Mouse (Mus musculus): ENCODE data around the gene Bicdl1. TPM values are rescaled to one million over a fixed set of nuclear protein-coding genes. Genes with fewer than 3 reads are reported as not detected.

The Bicdl1 gene
- total and polyA plus RNA-seq, 3 experiments = 4.6 to 10.4 (median 6.1) TPM

DNA sequence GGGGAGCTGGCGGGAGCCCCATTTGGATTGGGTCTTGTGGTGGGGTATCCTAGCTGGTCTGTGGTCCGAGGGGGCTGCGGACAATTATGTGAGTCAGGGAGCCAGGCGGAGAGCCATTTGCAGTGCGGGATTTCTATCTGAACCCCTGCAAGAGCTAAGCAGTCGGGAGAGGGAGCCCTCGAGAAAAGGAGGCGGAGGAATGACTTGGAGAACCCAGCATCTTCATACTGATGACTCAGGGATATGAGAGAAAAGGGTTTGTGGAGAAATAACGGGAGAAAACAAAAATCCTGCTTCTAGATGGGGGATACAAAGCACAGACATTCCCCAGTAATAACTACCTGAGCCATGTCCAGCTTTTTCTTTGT, 1.4 kb upstream of the Bicdl1 start:
- TF ChIP-seq CTCF (IDR thresholded peaks at IDR 0.05) (peak; percentile 30; the same call in 1 of the 2 replicates), POLR2A (IDR thresholded peaks at IDR 0.05; ENCODE audit: insufficient read depth, low read depth, low read length) (no peak)
- H3K27ac ChIP-seq = no peak overlapping the region
- intact Hi-C loops (cut with DNase I) = loop anchor here (5.0 kb wide), 1 partner anchor 81 kb away; no protein-coding TSS in a partner anchor
- DNase-seq = no peak
- WGBS = 2% methylated on average over 9 of the region's 9 CpGs
- no peaks in the 10 kb centered on the region for H3K79me2 ChIP-seq (replicated peaks; ENCODE audit: control insufficient read depth, insufficient read depth, low read length)
- no peak overlapping the region for H3K9ac ChIP-seq (ENCODE audit: low read depth, low read length)
- H3K27me3 ChIP-seq (ENCODE audit: control insufficient read depth, insufficient read depth, low read length) = peaks cover 11% of the 10 kb centered on the region
- H3K36me3 ChIP-seq (ENCODE audit: control insufficient read depth, insufficient read depth, low read length) = no peaks in the 10 kb centered on the region
- peak overlapping the region; percentile 31 for H3K4me3 ChIP-seq
- no peaks in the 10 kb centered on the region; the same call in 1 of the 2 replicates for H3K4me1 ChIP-seq (ENCODE audit: control insufficient read depth, insufficient read depth, low read length)

DNA sequence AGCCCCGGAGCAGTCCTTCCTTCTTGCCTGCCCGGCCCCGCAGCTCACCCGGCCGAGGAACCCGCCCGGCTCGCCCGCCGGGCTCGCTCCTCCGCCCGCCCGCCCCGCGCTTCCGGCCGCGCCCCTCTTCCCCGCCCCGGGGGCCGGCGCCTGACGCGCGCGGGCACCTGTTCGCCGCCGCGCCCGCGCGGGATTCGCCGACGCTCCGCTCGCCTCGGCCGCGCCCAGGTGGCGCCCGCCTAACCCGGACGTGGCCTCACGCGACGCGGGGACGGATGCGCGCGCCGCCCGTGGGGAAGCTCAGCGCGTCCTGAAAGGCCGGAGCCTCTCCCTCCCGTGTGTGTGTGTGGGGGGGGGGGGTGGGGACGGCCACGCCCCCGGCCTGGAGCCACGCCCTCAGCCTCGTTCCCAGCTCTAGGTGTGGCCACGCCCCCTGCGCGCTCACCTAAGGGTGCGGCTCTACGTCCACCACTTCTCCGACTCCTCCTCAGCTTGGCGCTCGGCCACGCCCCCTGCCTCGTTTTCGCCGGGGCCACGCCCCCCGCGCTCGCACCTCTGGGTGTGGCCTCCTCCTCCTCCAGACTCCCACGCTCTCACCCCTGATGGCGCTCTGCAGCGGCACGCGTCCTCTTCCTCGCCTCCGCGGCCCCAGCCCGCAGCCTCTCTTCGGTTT, 891 bp upstream of the Bicdl1 start:
- 1% methylated on average over 83 of the region's 91 CpGs for WGBS
- H3K79me2 ChIP-seq (replicated peaks; ENCODE audit: control insufficient read depth, insufficient read depth, low read length) = no peaks in the 10 kb centered on the region
- H3K4me3 ChIP-seq = peak overlapping the region; percentile 45
- H3K27me3 ChIP-seq (ENCODE audit: control insufficient read depth, insufficient read depth, low read length) = peaks cover 11% of the 10 kb centered on the region
- H3K27ac ChIP-seq = no peak overlapping the region
- TF ChIP-seq CTCF (IDR thresholded peaks at IDR 0.05) = no peak
- no peak for TF ChIP-seq EP300 (IDR thresholded peaks at IDR 0.05; ENCODE audit: insufficient read depth, low read depth, low read length)
- no peak for TF ChIP-seq POLR2A (IDR thresholded peaks at IDR 0.05; ENCODE audit: insufficient read depth, low read depth, low read length)
- DNase-seq = peak; percentile 58 to 77
- H3K9ac ChIP-seq (ENCODE audit: low read depth, low read length) = no peak overlapping the region
- H3K4me1 ChIP-seq (ENCODE audit: control insufficient read depth, insufficient read depth, low read length) = no peaks in the 10 kb centered on the region; the same call in 1 of the 2 replicates
- H3K36me3 ChIP-seq (ENCODE audit: control insufficient read depth, insufficient read depth, low read length) = no peaks in the 10 kb centered on the region
- intact Hi-C loops (cut with DNase I) = loop anchor here (5.0 kb wide), 1 partner anchor 80 kb away; no protein-coding TSS in a partner anchor

DNA sequence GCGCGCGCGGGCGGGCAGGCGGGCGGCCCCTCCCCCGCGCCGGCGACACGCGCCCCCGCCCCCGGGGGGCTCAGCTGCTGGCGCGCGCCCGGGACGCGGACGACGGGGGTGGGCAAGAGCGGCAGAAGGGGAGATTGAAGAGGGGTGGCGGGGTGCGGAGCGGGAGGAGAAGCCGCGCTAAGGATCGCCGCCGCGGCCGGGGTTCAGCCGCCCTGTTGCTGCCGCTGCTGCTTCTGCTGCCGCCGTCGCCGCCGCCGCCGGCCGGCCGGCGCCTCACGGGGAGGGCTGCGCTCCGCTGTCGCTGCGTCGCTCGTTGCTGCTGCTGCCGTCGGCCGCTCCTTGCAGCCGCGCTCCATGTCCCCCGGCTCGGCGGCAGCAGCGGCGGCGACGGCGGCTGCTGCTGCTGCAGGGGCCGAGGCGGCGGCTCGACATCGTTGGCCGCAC, 333 bp upstream of the Bicdl1 start:
- no peak overlapping the region for H3K27ac ChIP-seq
- 5% methylated on average over 59 of the region's 72 CpGs for WGBS
- TF ChIP-seq CTCF (IDR thresholded peaks at IDR 0.05) = no peak
- DNase-seq = no peak
- no peaks in the 10 kb centered on the region for H3K36me3 ChIP-seq (ENCODE audit: control insufficient read depth, insufficient read depth, low read length)
- H3K27me3 ChIP-seq (ENCODE audit: control insufficient read depth, insufficient read depth, low read length) = peaks cover 11% of the 10 kb centered on the region
- no peak overlapping the region for H3K9ac ChIP-seq (ENCODE audit: low read depth, low read length)
- H3K4me1 ChIP-seq (ENCODE audit: control insufficient read depth, insufficient read depth, low read length) = no peaks in the 10 kb centered on the region; the same call in 1 of the 2 replicates
- H3K79me2 ChIP-seq (replicated peaks; ENCODE audit: control insufficient read depth, insufficient read depth, low read length) = no peaks in the 10 kb centered on the region
- intact Hi-C loops (cut with DNase I) = loop anchor here (5.0 kb wide), 1 partner anchor 79 kb away; no protein-coding TSS in a partner anchor
- peak overlapping the region; percentile 45 for H3K4me3 ChIP-seq

DNA sequence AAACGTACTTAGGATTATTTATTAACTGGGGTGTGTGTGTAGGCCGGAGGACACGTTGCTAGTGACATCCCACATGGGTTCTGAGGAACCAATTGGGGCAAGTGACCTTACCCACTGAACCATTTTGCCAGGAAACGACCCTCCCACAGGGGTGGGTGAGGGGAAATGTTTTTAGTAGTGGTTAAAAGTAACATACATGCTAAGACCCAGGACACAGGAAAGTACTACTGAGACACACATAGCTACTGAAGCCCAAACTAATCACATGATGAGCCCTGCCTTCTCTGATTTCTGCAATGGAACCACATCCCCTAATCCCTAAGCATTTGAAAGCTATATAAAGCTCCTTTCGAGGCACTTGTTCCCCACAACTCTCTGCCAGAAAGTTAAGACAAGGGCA, 1.1 kb downstream of the Bicdl1 start:
- H3K4me3 ChIP-seq = no peak overlapping the region
- no peak for DNase-seq
- TF ChIP-seq EP300 (IDR thresholded peaks at IDR 0.05; ENCODE audit: insufficient read depth, low read depth, low read length) (no peak), CTCF (IDR thresholded peaks at IDR 0.05) (no peak), POLR2A (IDR thresholded peaks at IDR 0.05; ENCODE audit: insufficient read depth, low read depth, low read length) (no peak)
- H3K27me3 ChIP-seq (ENCODE audit: control insufficient read depth, insufficient read depth, low read length) = peaks cover 13% of the 10 kb centered on the region
- no peak overlapping the region for H3K27ac ChIP-seq
- intact Hi-C loops (cut with DNase I) = loop anchor here (5.0 kb wide), 1 partner anchor 78 kb away; no protein-coding TSS in a partner anchor
- WGBS = 67% methylated on average over 5 of the region's 5 CpGs
- no peaks in the 10 kb centered on the region for H3K79me2 ChIP-seq (replicated peaks; ENCODE audit: control insufficient read depth, insufficient read depth, low read length)
- H3K4me1 ChIP-seq (ENCODE audit: control insufficient read depth, insufficient read depth, low read length) = no peaks in the 10 kb centered on the region; the same call in 1 of the 2 replicates
- no peaks in the 10 kb centered on the region for H3K36me3 ChIP-seq (ENCODE audit: control insufficient read depth, insufficient read depth, low read length)
- H3K9ac ChIP-seq (ENCODE audit: low read depth, low read length) = no peak overlapping the region

DNA sequence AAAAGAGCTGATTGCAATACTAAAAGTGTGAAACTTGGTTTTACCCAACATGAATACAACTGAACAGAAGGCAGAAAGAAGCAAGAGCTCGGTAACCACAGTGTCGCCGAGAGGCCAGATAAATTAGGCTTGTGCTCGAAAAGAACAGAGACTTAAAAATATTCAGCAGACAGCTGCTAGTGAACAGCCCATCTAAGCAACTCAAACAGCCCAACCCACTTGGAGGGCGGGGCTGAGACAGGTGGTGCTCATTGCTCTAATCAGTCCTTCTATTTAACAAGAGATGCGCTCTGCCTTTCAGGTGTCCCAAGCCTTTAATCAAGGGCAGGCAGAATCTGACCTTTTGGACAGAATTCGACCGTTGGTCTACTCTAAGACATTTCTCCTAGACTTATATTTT, 4.8 kb downstream of the Bicdl1 start:
- H3K36me3 ChIP-seq (ENCODE audit: control insufficient read depth, insufficient read depth, low read length) = no peaks in the 10 kb centered on the region
- H3K27me3 ChIP-seq (ENCODE audit: control insufficient read depth, insufficient read depth, low read length) = peaks cover 11% of the 10 kb centered on the region
- H3K4me1 ChIP-seq (ENCODE audit: control insufficient read depth, insufficient read depth, low read length) = no peaks in the 10 kb centered on the region; the same call in 1 of the 2 replicates
- H3K9ac ChIP-seq (ENCODE audit: low read depth, low read length) = no peak overlapping the region
- intact Hi-C loops (cut with DNase I) = no loop called here
- DNase-seq = no peak
- H3K27ac ChIP-seq = no peak overlapping the region
- TF ChIP-seq CTCF (IDR thresholded peaks at IDR 0.05) (no peak), POLR2A (IDR thresholded peaks at IDR 0.05; ENCODE audit: insufficient read depth, low read depth, low read length) (no peak), EP300 (IDR thresholded peaks at IDR 0.05; ENCODE audit: insufficient read depth, low read depth, low read length) (no peak)
- no peak overlapping the region for H3K4me3 ChIP-seq
- H3K79me2 ChIP-seq (replicated peaks; ENCODE audit: control insufficient read depth, insufficient read depth, low read length) = no peaks in the 10 kb centered on the region
- WGBS = 83% methylated on average over 8 of the region's 8 CpGs

DNA sequence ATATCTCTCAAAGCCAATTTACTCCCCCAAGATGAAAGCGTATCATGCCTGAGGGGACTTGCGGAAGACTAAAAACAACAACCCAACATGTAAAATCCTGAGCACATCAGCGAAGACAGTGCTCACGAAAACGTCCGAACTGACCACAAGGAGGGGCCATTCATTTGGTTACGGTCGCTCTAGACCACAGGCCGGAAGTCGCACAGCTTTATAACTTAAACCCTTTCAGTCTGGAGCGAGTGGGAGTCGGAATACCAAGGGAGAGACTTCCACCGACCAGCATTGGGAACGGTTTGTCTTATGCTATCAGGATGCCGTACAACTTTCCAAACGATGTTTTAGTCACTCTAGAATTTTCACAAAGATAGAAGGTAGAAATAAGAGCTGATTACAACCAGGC, 5.4 kb downstream of the Bicdl1 start:
- Histone ChIP-seq H3K27ac (no peak overlapping the region), H3K36me3 (ENCODE audit: control insufficient read depth, insufficient read depth, low read length) (no peaks in the 10 kb centered on the region), H3K4me3 (no peak overlapping the region), H3K4me1 (ENCODE audit: control insufficient read depth, insufficient read depth, low read length) (no peaks in the 10 kb centered on the region; the same call in 1 of the 2 replicates), H3K79me2 (replicated peaks; ENCODE audit: control insufficient read depth, insufficient read depth, low read length) (no peaks in the 10 kb centered on the region), H3K9ac (ENCODE audit: low read depth, low read length) (no peak overlapping the region), H3K27me3 (ENCODE audit: control insufficient read depth, insufficient read depth, low read length) (peaks cover 9% of the 10 kb centered on the region)
- TF ChIP-seq POLR2A (IDR thresholded peaks at IDR 0.05; ENCODE audit: insufficient read depth, low read depth, low read length) = no peak
- TF ChIP-seq CTCF (IDR thresholded peaks at IDR 0.05) = no peak
- TF ChIP-seq EP300 (IDR thresholded peaks at IDR 0.05; ENCODE audit: insufficient read depth, low read depth, low read length) = no peak
- DNase-seq = no peak
- intact Hi-C loops (cut with DNase I) = no loop called here
- WGBS = 72% methylated on average over 16 of the region's 16 CpGs
